Mouse (Mus musculus) brain, embryonic 14.5 days (tissue): Measurements from ENCODE around the gene Ccdc87. TPM values are rescaled to one million over a fixed set of nuclear protein-coding genes. Genes with fewer than 3 reads are reported as not detected.

ENCODE experiments used
- DNase-seq: peaks from one replicate; pipeline ENCODE4 v3.0.0-alpha.2; 2011; ENCODE audit warnings: low read depth
- CTCF ChIP-seq: fragments of 200-500 bp; IDR thresholded peaks from 2 replicates; pipeline ENCODE4 v1.5.1; 2012; ENCODE audit warnings: inconsistent platforms, mild to moderate bottlenecking, moderate library complexity, borderline replicate concordance; ENCODE audit not compliant: insufficient read depth, insufficient read length; ENCODE audit errors: extremely low read depth
- POLR2A ChIP-seq: fragments of 200-500 bp; IDR thresholded peaks from 2 replicates; pipeline ENCODE4 v1.6.1; 2012; ENCODE audit warnings: mild to moderate bottlenecking, inconsistent platforms, borderline replicate concordance; ENCODE audit not compliant: poor library complexity, insufficient read depth, insufficient read length, severe bottlenecking; ENCODE audit errors: extremely low read depth
- polyA plus RNA-seq: library from polyadenylated mRNA; depleted of rRNA; stranded (reverse); fragments of >200 nt; gene quantifications from 2 replicates; pipeline ENCODE4 v1.2.3, GENCODE M21; 2012; rRNA removed

Gene Ccdc87
- polyA plus RNA-seq, 1 experiment, result 0.62 TPM

DNA sequence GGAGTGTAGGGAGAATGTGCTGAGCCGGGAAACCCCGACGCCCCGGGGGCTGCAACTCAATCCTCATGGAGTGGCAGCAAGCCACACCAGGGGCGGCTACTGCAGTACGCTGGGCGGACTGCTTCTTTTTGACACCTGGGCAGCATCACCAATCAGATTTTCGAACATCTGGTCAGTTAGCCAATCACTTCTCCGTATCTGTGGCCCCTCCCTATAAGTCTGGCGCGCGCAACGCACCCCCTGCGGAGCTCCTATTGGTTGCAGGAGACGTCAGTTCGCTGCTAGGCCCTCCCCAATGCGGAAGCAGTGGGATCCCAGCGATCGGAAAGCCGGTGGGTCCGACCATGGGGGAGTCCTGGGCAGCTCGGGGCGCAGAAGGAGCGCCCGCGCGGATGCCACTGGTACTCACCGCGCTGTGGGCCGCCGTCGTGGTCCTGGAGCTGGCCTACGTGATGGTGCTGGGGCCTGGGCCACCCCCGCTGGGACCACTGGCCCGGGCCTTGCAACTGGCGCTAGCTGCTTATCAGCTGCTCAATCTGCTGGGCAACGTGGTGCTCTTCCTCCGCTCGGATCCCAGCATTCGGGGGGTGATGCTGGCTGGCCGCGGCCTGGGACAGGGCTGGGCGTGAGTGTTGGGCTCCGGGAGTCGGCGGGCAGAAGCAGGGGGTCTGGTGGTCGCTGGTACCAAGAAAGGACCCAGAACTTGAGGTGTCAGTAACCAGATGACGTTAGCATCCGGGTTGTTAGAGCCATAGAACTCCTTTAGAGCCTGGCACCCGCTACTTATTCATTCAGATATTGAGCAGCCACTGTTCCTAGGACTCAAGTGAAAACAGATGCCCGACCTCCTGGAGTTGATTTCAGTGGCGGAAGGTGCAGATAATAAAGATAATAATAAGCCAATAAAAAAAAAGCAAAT, 39.5 kb downstream of the Ccdc87 start, which contains the start of gene Zdhhc24:
Zdhhc24 (plus strand) TSS at position 264 of the 919 bp plus-strand sequence.
- peak; percentile 44; the same call in 1 of the 2 replicates for TF ChIP-seq POLR2A
- no peak for TF ChIP-seq CTCF
- peak; percentile 98 for DNase-seq

DNA sequence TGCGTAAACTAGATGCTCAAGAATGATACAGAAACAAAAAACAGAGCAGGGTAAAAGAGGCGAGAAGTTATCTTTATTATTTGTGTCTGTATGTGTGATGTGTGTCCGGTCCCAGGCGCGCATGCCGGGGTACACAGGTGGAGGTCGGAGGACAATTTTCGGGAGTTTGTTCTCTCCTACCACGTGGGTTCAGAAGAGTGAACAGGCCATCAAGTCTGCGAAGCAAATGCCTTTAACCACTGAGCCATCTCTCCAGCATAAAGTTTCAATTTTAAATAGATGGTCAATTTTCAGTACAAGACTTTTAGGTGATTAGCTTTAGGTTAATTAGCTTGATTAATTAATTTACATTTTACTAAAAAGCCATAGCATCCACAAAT, 40.1 kb downstream of the Ccdc87 start:
- no peak for DNase-seq
- TF ChIP-seq POLR2A, result no peak
- TF ChIP-seq CTCF, result no peak

GRCm38 (mm10) chr19:4883961-4884360, 44.8 kb downstream of the Ccdc87 start:
- no peak for DNase-seq
- no peak for TF ChIP-seq CTCF

DNA sequence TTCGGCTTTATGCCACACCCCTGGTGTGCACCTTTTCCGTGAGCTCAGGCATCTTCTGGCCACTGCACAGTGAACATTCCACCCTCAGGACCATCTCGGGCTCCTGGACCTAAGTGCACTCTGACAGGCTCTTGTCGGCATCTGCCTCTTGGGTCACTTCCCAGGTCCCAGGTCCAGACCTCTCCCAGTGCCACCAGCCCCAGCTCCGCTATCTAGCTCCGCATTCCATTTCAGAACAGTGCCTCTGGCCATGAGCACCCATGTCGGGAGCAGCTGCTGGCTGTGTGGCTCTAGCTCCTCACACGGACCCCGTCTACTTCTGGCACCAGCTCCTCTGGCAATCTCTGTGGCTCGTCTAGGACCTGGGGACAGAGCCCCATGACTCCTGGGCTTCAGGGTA, 50.6 kb downstream of the Ccdc87 start:
- no peak for DNase-seq
- no peak for TF ChIP-seq POLR2A
- no peak for TF ChIP-seq CTCF

DNA sequence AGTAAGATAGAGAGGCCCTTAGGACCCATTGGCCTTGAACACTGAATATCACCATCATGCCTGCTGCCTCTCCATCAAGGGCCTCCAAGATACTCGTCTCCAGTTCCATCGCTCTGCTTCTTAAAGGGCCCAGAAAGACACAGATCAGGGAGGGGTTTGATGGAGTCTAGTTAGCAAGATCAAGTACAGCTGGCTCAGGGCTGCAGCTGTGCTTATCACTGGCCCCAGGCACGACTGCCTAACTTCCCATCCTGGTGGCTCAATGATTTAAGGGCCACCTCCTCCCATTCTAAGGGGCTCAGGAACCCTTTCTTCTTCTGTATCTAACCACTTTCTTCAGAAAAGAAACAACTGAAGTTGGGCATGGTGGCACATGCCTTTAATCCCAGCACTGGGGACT, 52.6 kb downstream of the Ccdc87 start:
- TF ChIP-seq CTCF (no peak), POLR2A (no peak)
- DNase-seq, result no peak

Other genes starting within 250 kb of the Ccdc87 start
- 90.3 and 98.5 TPM in 2 replicates for gene Lrfn4, start 223.7 kb upstream of the Ccdc87 start, polyA plus RNA-seq
- 65.2 and 115 TPM in 2 replicates for gene Rce1, start 213.7 kb upstream of the Ccdc87 start, polyA plus RNA-seq
- 3.3 and 4.3 TPM in 2 replicates for gene Gm960, start 140.7 kb upstream of the Ccdc87 start, polyA plus RNA-seq
- 23.4 and 57.0 TPM in 2 replicates for gene Sptbn2, start 128.2 kb upstream of the Ccdc87 start, polyA plus RNA-seq
- gene Rbm4b, start 82.9 kb upstream of the Ccdc87 start, polyA plus RNA-seq, result 97.3 and 97.9 TPM in 2 replicates
- gene Rbm4, start 45.5 kb upstream of the Ccdc87 start, polyA plus RNA-seq, result 146 and 173 TPM in 2 replicates
- 28.7 and 57.0 TPM in 2 replicates for gene Gm21992, start 27.8 kb upstream of the Ccdc87 start, polyA plus RNA-seq
- 70.7 and 85.4 TPM in 2 replicates for gene Rbm14, start 27.7 kb upstream of the Ccdc87 start, polyA plus RNA-seq
- 42.3 and 45.1 TPM in 2 replicates for gene Ccs, start within 50 bp of the Ccdc87 start, polyA plus RNA-seq
- 73.6 and 85.2 TPM in 2 replicates for gene Ctsf, start 15.8 kb downstream of the Ccdc87 start, polyA plus RNA-seq
- 0.95 and 1.7 TPM in 2 replicates for gene Actn3, start 38.5 kb downstream of the Ccdc87 start, polyA plus RNA-seq
- gene Zdhhc24, start 39.3 kb downstream of the Ccdc87 start, polyA plus RNA-seq, result 32.0 and 48.4 TPM in 2 replicates
- gene Bbs1, start 67.3 kb downstream of the Ccdc87 start, polyA plus RNA-seq, result 18.5 and 27.6 TPM in 2 replicates
- gene Dpp3, start 88.9 kb downstream of the Ccdc87 start, polyA plus RNA-seq, result 111 and 122 TPM in 2 replicates
- gene Peli3, start 103.8 kb downstream of the Ccdc87 start, polyA plus RNA-seq, result 10.3 and 14.2 TPM in 2 replicates
- gene Mrpl11, start 122.8 kb downstream of the Ccdc87 start, polyA plus RNA-seq, result 70.0 and 81.9 TPM in 2 replicates
- 4.1 and 7.8 TPM in 2 replicates for gene Npas4, start 150.9 kb downstream of the Ccdc87 start, polyA plus RNA-seq
- 31.1 and 34.9 TPM in 2 replicates for gene Slc29a2, start 184.5 kb downstream of the Ccdc87 start, polyA plus RNA-seq
- gene B4gat1, start 199.5 kb downstream of the Ccdc87 start, polyA plus RNA-seq, result 46.8 and 49.8 TPM in 2 replicates
- 1.9 and 2.8 TPM in 2 replicates for gene AC124502.3, start 199.5 kb downstream of the Ccdc87 start, polyA plus RNA-seq
- 32.9 and 39.8 TPM in 2 replicates for gene Brms1, start 202.0 kb downstream of the Ccdc87 start, polyA plus RNA-seq
- 4.0 and 4.3 TPM in 2 replicates for gene Rin1, start 211.1 kb downstream of the Ccdc87 start, polyA plus RNA-seq
- gene Cd248, start 228.7 kb downstream of the Ccdc87 start, polyA plus RNA-seq, result 15.5 and 24.7 TPM in 2 replicates
- gene Tmem151a, start 246.2 kb downstream of the Ccdc87 start, polyA plus RNA-seq, result 6.8 and 10.7 TPM in 2 replicates
- gene Yif1a, start 249.2 kb downstream of the Ccdc87 start, polyA plus RNA-seq, result 62.8 and 63.2 TPM in 2 replicates